Mouse (Mus musculus): ENCODE data around the gene S100a10. TPM values are rescaled to one million over a fixed set of nuclear protein-coding genes. Genes with fewer than 3 reads are reported as not detected.

The S100a10 gene
- polyA plus RNA-seq, 1 experiment from 2014 or later, result 121 TPM

DNA sequence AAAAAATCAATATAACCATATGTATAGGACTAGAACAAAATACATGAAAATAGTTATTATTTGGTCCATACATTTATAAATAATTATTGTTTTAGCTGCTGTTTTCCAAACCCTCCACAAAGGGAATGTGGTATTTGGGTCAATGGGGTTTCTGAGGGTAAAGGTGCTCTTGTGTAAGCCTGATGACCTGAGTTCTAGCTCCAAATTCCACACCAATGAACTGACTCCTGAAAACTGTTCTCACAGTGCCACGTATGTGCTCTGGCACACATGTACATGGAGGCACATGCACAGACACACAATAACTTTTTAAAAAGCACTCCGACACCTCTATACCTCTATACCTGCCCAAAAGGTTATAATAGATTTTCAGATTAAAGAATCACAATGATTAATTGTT, 1.6 kb upstream of the S100a10 start:
- Histone ChIP-seq H3K4me3 (ENCODE audit: low read depth, low read length) (no peak overlapping the region), H3K27ac (ENCODE audit: low read depth, low read length) (no peak overlapping the region), H3K27me3 (replicated peaks; ENCODE audit: control insufficient read depth, insufficient read depth, low read length) (no peaks in the 10 kb centered on the region), H3K4me2 (ENCODE audit: low read length) (no peak overlapping the region), H3K9me3 (replicated peaks; ENCODE audit: control insufficient read depth, low read length) (no peaks in the 10 kb centered on the region), H3K4me1 (ENCODE audit: control insufficient read depth, insufficient read depth, low read length) (no peaks in the 10 kb centered on the region), H3K36me3 (ENCODE audit: control insufficient read depth, insufficient read depth, low read length) (no peaks in the 10 kb centered on the region), H3K9ac (ENCODE audit: low read length) (no peak overlapping the region)
- DNase-seq (ENCODE audit: low spot score), result no peak
- WGBS, result 88% methylated on average over 2 of the region's 2 CpGs
- ATAC-seq, result no peak

GRCm38 (mm10) chr3:93553765-93554378, 1.0 kb upstream of the S100a10 start:
- Histone ChIP-seq H3K27ac (ENCODE audit: low read depth, low read length) (no peak overlapping the region), H3K27me3 (replicated peaks; ENCODE audit: control insufficient read depth, insufficient read depth, low read length) (no peaks in the 10 kb centered on the region), H3K4me3 (ENCODE audit: low read depth, low read length) (no peak overlapping the region), H3K36me3 (ENCODE audit: control insufficient read depth, insufficient read depth, low read length) (no peaks in the 10 kb centered on the region), H3K4me1 (ENCODE audit: control insufficient read depth, insufficient read depth, low read length) (no peaks in the 10 kb centered on the region), H3K9ac (ENCODE audit: low read length) (no peak overlapping the region), H3K9me3 (replicated peaks; ENCODE audit: control insufficient read depth, low read length) (no peaks in the 10 kb centered on the region), H3K4me2 (ENCODE audit: low read length) (no peak overlapping the region; the same call in 1 of the 2 replicates)
- 71% methylated on average over 9 of the region's 9 CpGs for WGBS
- DNase-seq (ENCODE audit: low spot score) (no peak), ATAC-seq (no peak)

- Histone ChIP-seq H3K27ac (ENCODE audit: low read depth, low read length) (no peak overlapping the region), H3K4me1 (ENCODE audit: control insufficient read depth, insufficient read depth, low read length) (no peaks in the 10 kb centered on the region), H3K36me3 (ENCODE audit: control insufficient read depth, insufficient read depth, low read length) (no peaks in the 10 kb centered on the region), H3K9ac (ENCODE audit: low read length) (peak overlapping the region; percentile 67), H3K4me3 (ENCODE audit: low read depth, low read length) (peak overlapping the region; percentile 49), H3K4me2 (ENCODE audit: low read length) (peak overlapping the region; percentile 89), H3K9me3 (replicated peaks; ENCODE audit: control insufficient read depth, low read length) (no peaks in the 10 kb centered on the region), H3K27me3 (replicated peaks; ENCODE audit: control insufficient read depth, insufficient read depth, low read length) (no peaks in the 10 kb centered on the region)
- ATAC-seq (peak; percentile 69), DNase-seq (ENCODE audit: low spot score) (peak; percentile 14)
- 24% methylated on average over 12 of the region's 13 CpGs for WGBS
These were observed 400 bp upstream of the S100a10 start for GRCm38 (mm10) chr3:93554379-93554980.

- ATAC-seq (0 out of 2 replicates have a peak, but pooled peaks have one; percentile 8), DNase-seq (ENCODE audit: low spot score) (no peak)
- Histone ChIP-seq H3K27ac (ENCODE audit: low read depth, low read length) (no peak overlapping the region), H3K4me3 (ENCODE audit: low read depth, low read length) (peak overlapping the region; percentile 49; the same call in 1 of the 2 replicates), H3K36me3 (ENCODE audit: control insufficient read depth, insufficient read depth, low read length) (no peaks in the 10 kb centered on the region), H3K9me3 (replicated peaks; ENCODE audit: control insufficient read depth, low read length) (no peaks in the 10 kb centered on the region), H3K4me2 (ENCODE audit: low read length) (peak overlapping the region; percentile 89), H3K9ac (ENCODE audit: low read length) (no peak overlapping the region; the same call in 1 of the 2 replicates), H3K4me1 (ENCODE audit: control insufficient read depth, insufficient read depth, low read length) (no peaks in the 10 kb centered on the region), H3K27me3 (replicated peaks; ENCODE audit: control insufficient read depth, insufficient read depth, low read length) (no peaks in the 10 kb centered on the region)
- 39% methylated on average over 2 of the region's 2 CpGs for WGBS
These were observed 986 bp downstream of the S100a10 start for GRCm38 (mm10) chr3:93555878-93556254.

GRCm38 (mm10) chr3:93556599-93556998, 1.7 kb downstream of the S100a10 start:
- DNase-seq (ENCODE audit: low spot score) (no peak), ATAC-seq (no peak)
- H3K36me3 ChIP-seq (ENCODE audit: control insufficient read depth, insufficient read depth, low read length), result no peaks in the 10 kb centered on the region
- no peak overlapping the region for H3K4me2 ChIP-seq (ENCODE audit: low read length)
- WGBS, result 79% methylated on average over 1 of the region's 1 CpGs
- no peaks in the 10 kb centered on the region for H3K27me3 ChIP-seq (replicated peaks; ENCODE audit: control insufficient read depth, insufficient read depth, low read length)
- H3K4me1 ChIP-seq (ENCODE audit: control insufficient read depth, insufficient read depth, low read length), result no peaks in the 10 kb centered on the region
- no peaks in the 10 kb centered on the region for H3K9me3 ChIP-seq (replicated peaks; ENCODE audit: control insufficient read depth, low read length)
- H3K9ac ChIP-seq (ENCODE audit: low read length), result no peak overlapping the region
- no peak overlapping the region for H3K27ac ChIP-seq (ENCODE audit: low read depth, low read length)
- no peak overlapping the region for H3K4me3 ChIP-seq (ENCODE audit: low read depth, low read length)

DNA sequence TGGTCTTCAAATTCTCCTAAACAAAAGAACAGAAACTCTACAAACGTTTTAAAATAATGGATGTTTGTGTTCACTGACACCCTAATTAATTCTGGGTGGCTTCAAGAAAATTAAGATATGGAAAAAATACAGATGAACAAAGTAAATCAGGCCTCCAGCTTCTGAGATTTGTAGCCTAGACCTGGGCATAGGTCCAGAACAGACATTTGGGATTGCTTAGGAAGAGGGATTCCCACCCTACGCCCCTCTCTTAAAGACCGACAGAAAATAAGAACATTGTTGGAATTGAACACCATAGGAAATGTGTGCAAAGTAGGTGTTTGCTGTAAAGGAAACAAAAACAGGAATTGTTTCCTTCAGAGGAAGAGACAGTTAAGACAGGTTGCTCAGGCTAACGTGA, 2.6 kb downstream of the S100a10 start:
- no peak for ATAC-seq
- H3K9me3 ChIP-seq (replicated peaks; ENCODE audit: control insufficient read depth, low read length), result no peaks in the 10 kb centered on the region
- H3K4me3 ChIP-seq (ENCODE audit: low read depth, low read length), result no peak overlapping the region
- H3K36me3 ChIP-seq (ENCODE audit: control insufficient read depth, insufficient read depth, low read length), result no peaks in the 10 kb centered on the region
- no peak overlapping the region for H3K27ac ChIP-seq (ENCODE audit: low read depth, low read length)
- 62% methylated on average over 4 of the region's 4 CpGs for WGBS
- H3K4me1 ChIP-seq (ENCODE audit: control insufficient read depth, insufficient read depth, low read length), result no peaks in the 10 kb centered on the region
- H3K4me2 ChIP-seq (ENCODE audit: low read length), result no peak overlapping the region
- no peak overlapping the region for H3K9ac ChIP-seq (ENCODE audit: low read length)
- DNase-seq (ENCODE audit: low spot score), result no peak
- no peaks in the 10 kb centered on the region for H3K27me3 ChIP-seq (replicated peaks; ENCODE audit: control insufficient read depth, insufficient read depth, low read length)

GRCm38 (mm10) chr3:93559961-93560360, 5.1 kb downstream of the S100a10 start:
- no peaks in the 10 kb centered on the region for H3K9me3 ChIP-seq (replicated peaks; ENCODE audit: control insufficient read depth, low read length)
- no peak overlapping the region for H3K9ac ChIP-seq (ENCODE audit: low read length)
- ATAC-seq (no peak), DNase-seq (ENCODE audit: low spot score) (no peak)
- H3K4me1 ChIP-seq (ENCODE audit: control insufficient read depth, insufficient read depth, low read length), result no peaks in the 10 kb centered on the region
- 96% methylated on average over 6 of the region's 6 CpGs for WGBS
- H3K4me3 ChIP-seq (ENCODE audit: low read depth, low read length), result no peak overlapping the region
- H3K36me3 ChIP-seq (ENCODE audit: control insufficient read depth, insufficient read depth, low read length), result no peaks in the 10 kb centered on the region
- no peaks in the 10 kb centered on the region for H3K27me3 ChIP-seq (replicated peaks; ENCODE audit: control insufficient read depth, insufficient read depth, low read length)
- H3K4me2 ChIP-seq (ENCODE audit: low read length), result no peak overlapping the region
- no peak overlapping the region for H3K27ac ChIP-seq (ENCODE audit: low read depth, low read length)

DNA sequence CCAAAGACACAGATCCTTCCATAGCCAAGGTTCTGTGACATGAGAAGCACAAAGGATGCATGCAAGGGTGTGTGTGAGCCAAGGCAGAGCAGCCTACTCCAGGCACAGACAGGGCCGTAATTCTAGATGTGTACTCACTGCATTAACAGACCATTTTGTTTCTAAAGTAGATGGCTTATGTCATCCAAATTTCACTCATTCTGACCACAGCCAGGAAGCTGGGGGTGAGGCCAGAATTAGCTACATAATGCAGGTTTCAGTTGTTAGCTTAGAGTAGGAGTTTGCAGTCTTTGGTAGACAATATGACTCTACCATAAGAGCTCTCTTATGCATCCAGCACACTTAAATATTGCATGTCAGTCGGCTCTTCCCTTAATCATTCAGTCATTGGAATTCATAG, 7.5 kb downstream of the S100a10 start:
- WGBS, result 93% methylated on average over 2 of the region's 2 CpGs
- no peak for DNase-seq (ENCODE audit: low spot score)

GRCm38 (mm10) chr3:93563216-93563615, 8.3 kb downstream of the S100a10 start:
- WGBS, result 91% methylated on average over 4 of the region's 4 CpGs
- no peak for ATAC-seq
- H3K27ac ChIP-seq (ENCODE audit: low read depth, low read length), result no peak overlapping the region

More for the DNA sequence above, 7.5 kb downstream of the S100a10 start:
- Histone ChIP-seq H3K27ac (ENCODE audit: low read depth, low read length) (no peak overlapping the region), H3K27me3 (replicated peaks; ENCODE audit: control insufficient read depth, insufficient read depth, low read length) (no peaks in the 10 kb centered on the region), H3K9ac (ENCODE audit: low read length) (no peak overlapping the region), H3K36me3 (ENCODE audit: control insufficient read depth, insufficient read depth, low read length) (no peaks in the 10 kb centered on the region), H3K4me1 (ENCODE audit: control insufficient read depth, insufficient read depth, low read length) (no peaks in the 10 kb centered on the region), H3K4me2 (ENCODE audit: low read length) (no peak overlapping the region), H3K9me3 (replicated peaks; ENCODE audit: control insufficient read depth, low read length) (no peaks in the 10 kb centered on the region), H3K4me3 (ENCODE audit: low read depth, low read length) (no peak overlapping the region)
- ATAC-seq, result no peak

More at GRCm38 (mm10) chr3:93563216-93563615, 8.3 kb downstream of the S100a10 start:
- no peaks in the 10 kb centered on the region for H3K4me1 ChIP-seq (ENCODE audit: control insufficient read depth, insufficient read depth, low read length)
- no peak overlapping the region for H3K9ac ChIP-seq (ENCODE audit: low read length)
- no peak overlapping the region for H3K4me2 ChIP-seq (ENCODE audit: low read length)
- no peak overlapping the region for H3K4me3 ChIP-seq (ENCODE audit: low read depth, low read length)
- no peaks in the 10 kb centered on the region for H3K27me3 ChIP-seq (replicated peaks; ENCODE audit: control insufficient read depth, insufficient read depth, low read length)
- no peak for DNase-seq (ENCODE audit: low spot score)
- H3K9me3 ChIP-seq (replicated peaks; ENCODE audit: control insufficient read depth, low read length), result no peaks in the 10 kb centered on the region
- H3K36me3 ChIP-seq (ENCODE audit: control insufficient read depth, insufficient read depth, low read length), result no peaks in the 10 kb centered on the region

All from forebrain, embryonic 14.5 days (tissue).